Mouse (Mus musculus): Measurements from ENCODE around the gene Trim15.
"Not testable (repeated sequence)": the region's sequence is repeated elsewhere in the genome, so short reads cannot be mapped to it uniquely, and the experiment has no call there.

Trim15 gene

GRCm38 (mm10) chr17:36866719-36867527 is at the start of gene Trim15:
Gene Trim15, minus strand, starts transcription at chr17:36867210.
- no peak for DNase-seq (ENCODE audit: low spot score)

DNA sequence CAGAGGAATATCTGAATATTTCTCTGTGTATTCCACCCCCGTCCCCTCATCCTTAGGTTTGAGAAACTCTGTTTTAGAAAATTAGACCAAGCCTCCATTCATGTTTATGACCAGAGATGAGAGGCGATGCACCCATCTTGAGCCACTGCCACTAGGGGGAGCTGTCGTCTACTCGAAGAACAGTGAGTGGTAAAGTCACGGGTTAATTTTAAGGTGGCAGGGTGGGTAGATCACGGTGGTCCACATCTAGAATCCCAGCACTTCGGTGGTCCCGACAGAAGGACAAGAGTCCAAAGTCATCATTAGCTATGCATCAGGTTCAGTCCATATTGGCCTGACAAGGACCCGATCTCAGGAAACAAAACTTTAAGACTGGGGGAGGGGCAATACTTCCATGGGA is 48.1 kb upstream of the Trim15 start:
- DNase-seq (ENCODE audit: low spot score), result peak; percentile 29

- DNase-seq (ENCODE audit: low spot score), result peak; percentile 66
Observed at GRCm38 (mm10) chr17:36914108-36914507, 47.1 kb upstream of the Trim15 start.

- no peak for DNase-seq (ENCODE audit: low spot score)
Observed at GRCm38 (mm10) chr17:36912031-36912430, 45.0 kb upstream of the Trim15 start.

DNA sequence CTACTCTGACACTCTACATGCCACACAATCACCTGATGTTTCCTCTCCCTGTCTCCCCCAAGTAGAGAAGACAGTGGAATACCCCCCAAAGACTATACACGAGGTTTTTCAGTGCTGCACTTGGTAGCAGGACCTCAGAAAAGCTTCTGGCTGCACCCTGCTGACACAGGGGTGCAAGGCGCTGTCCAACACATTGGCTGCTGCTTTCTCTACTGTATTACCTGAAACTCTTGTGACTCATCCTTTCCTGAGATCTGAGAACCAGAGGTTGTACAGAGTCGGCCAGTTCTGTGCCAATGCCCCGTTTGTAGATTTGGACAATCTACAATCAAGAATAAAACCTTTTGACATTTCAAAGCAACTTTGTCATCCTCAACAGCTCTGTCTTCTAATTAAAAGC is 42.8 kb upstream of the Trim15 start:
- DNase-seq (ENCODE audit: low spot score), result no peak

GRCm38 (mm10) chr17:36908235-36908634 is 41.2 kb upstream of the Trim15 start:
- DNase-seq (ENCODE audit: low spot score), result no peak

- no peak for DNase-seq (ENCODE audit: low spot score)
Observed at GRCm38 (mm10) chr17:36903651-36904050, 36.6 kb upstream of the Trim15 start.

- no peak for DNase-seq (ENCODE audit: low spot score)
Observed at GRCm38 (mm10) chr17:36900691-36901090, 33.7 kb upstream of the Trim15 start.

DNA sequence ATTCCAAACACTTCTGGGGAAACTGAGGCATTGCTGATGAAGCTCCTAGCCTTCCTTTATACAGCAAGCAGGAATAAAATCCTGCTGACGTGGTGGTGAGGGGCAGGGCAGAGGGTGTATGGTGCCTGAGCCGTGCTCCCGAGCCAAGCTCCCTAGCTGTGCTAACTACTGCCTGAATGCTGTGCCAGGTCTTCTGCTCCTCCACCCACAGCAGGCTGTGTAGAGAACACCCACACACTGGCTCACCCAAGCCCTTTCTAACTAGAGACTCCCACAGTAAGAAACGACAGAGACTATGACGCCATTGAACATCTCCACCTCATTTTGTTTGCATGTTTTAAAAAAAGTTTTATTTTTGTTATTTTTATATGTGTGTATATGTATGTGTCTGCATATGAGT is 33.0 kb upstream of the Trim15 start:
- peak; percentile 22 for DNase-seq (ENCODE audit: low spot score)

DNA sequence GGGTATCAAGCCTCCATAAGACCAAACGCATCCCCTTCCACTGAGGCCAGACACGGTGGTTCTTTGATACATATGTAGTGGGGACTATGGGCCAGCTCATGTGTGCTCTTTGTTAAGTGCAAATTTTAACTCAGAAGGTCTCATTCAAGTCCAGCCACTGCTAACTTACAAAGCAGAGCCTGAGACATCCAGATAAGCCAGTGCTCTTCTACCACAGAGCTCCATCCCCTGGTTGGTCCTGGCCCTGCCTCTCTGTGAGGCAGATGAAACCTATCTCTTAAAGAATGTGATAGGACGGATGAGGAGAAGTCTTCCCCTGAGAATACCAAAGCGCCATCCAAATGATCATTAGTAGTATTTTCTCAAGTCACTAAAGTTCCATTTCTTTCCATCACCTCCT is 32.4 kb upstream of the Trim15 start:
- no peak for DNase-seq (ENCODE audit: low spot score)

- DNase-seq (ENCODE audit: low spot score), result no peak
Observed at GRCm38 (mm10) chr17:36897552-36898205, 30.7 kb upstream of the Trim15 start, which contains the start of gene Trim31. Gene Trim31, plus strand, starts transcription at chr17:36898118.

GRCm38 (mm10) chr17:36897065-36897464 is 30.1 kb upstream of the Trim15 start:
- no peak for DNase-seq (ENCODE audit: low spot score)

- peak; percentile 20 for DNase-seq (ENCODE audit: low spot score)
Observed at GRCm38 (mm10) chr17:36896583-36896982, 29.6 kb upstream of the Trim15 start.

DNA sequence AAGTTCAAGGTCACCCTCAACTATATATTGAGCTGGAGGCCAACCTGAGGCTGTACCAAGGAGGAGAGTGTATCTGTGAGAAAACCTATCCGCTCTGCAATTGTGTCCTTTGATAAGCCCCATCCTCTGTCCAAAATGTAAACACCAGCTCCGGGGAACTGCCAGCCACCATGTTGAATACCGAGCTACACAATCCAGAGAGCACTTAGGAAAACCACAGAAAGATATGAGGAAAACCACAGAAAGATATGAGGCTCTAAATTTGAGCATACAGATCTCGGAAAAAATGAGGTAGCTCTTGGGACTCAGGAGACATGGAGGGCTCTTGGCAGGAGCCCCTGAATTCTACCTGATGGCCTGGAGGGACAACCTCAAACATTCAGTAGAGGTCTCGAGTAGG is 26.4 kb upstream of the Trim15 start:
- DNase-seq (ENCODE audit: low spot score), result no peak

GRCm38 (mm10) chr17:36892362-36892761 is 25.4 kb upstream of the Trim15 start:
- DNase-seq (ENCODE audit: low spot score), result peak; percentile 15

DNA sequence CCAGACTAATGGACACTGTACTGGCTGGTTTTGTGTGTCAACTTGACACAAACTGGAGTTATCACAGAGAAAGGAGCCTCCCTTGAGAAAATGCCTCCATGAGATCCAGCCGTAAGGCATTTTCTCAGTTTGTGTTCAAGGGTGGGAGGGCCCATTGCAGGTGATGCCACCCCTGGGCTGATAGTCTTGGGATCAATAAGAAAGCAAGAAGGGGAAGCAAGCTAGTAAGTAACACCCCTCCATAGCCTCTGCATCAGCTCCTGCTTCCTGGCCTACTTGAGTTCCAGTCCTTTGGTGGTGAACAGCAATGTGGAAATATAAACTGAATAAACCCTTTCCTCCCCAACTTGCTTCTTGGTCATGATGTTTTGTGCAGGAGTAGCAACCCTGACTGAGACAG is 24.5 kb upstream of the Trim15 start:
- not testable (repeated sequence) for DNase-seq (ENCODE audit: low spot score)

DNA sequence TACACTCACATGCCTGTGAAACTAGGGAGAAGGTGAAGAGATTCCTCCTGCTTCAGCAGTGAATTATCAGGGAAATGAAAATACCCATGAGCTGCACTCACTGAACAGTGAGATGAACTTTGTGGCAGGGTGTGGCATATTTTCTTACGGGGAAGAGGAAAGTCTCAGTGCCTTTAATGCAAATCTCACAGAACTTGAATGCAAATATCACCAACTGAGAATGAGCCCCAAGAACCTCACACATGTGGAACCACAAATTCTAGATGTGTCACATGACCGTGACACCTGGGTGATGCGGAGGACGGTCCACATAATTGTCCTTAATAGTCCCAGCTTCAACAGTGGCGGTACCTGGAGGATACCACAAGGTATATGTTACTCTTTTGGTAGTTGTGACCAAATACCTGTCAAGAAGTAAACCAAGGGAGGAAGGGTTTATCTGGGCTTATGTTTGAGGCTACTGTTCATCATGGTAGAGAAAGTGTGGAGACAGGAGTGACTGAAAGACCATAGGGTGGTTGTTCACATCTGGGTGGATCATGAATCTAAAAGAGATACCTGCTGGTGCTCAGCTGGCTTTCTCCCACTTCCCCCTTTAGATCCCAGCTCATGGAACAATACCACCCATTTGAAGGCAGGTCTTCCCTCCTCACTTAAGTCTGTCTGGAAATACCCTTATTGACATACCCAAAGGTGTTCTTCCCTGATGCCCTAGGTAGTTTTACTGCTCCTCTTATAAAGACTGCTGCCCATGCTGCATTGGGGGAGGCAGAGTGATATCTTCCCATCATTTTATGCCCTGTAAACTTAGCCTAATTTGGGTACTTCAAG is 23.3 kb upstream of the Trim15 start, which contains the start of gene Trim40:
TSS of gene Trim40 (minus strand) at position 51 of the 831 bp plus-strand sequence.
- DNase-seq (ENCODE audit: low spot score), result no peak

DNA sequence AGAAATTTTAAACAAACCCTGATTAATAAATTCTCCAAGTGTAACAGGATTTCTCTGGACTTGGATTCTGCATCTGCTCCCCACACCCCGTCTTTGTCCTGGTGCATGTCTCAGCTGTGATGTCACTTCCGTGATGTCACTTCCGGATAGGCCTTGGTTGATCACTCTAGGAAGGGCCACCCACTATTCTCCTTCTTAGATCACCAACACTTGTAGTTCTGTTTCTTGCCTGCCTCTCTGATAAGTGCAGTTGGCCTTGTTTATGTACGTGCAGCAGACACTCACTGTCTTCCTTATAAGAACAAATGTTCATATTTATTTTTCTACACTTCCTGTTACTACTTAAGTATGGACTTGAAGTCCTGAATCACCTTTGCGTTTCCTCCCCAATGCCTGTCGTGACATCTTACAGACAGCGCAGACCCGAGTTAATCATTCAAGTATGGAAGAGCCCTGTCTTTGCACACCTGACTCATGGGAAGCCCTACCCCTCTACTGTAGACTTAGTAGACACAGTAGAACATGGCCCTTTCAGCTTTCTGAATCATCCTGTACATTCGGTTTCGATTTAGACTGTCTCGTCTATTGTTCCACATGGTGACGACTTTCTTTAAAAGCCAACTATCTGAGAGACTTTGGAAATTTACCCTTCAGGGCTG is 18.3 kb upstream of the Trim15 start:
- DNase-seq (ENCODE audit: low spot score), result no peak

- no peak for DNase-seq (ENCODE audit: low spot score)
Observed at GRCm38 (mm10) chr17:36883350-36883749, 16.3 kb upstream of the Trim15 start.

DNA sequence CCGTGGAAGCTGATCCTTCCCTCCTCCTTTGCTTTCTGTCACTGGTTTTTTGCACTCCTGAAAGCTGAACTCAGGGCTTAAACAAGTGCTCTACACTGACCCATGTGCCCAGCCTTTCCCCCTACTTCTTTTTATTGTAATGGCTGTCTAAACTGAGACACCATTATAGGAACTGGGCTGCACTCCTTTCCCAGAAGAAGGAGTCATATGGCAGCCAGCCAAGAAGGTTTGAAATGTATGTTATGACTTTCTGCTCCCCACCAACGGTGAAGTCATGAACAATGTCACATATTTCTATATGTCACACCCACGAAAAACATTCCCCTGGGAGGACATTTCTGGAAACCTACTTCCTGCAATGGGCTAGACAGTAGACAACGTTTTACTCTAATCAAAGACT is 7.6 kb upstream of the Trim15 start:
- DNase-seq (ENCODE audit: low spot score), result no peak

- DNase-seq (ENCODE audit: low spot score), result no peak
Observed at GRCm38 (mm10) chr17:36869955-36870810, 3.2 kb upstream of the Trim15 start.

Data from layer of hippocampus, adult 9-10 months (tissue).